ENCODE assay signal across 8 mouse cellular contexts in genomic region chr8:107095717-107096365, GRCm38 (mm10). TPM values are rescaled to one million over a fixed set of nuclear protein-coding genes. Genes with fewer than 3 reads are reported as not detected.
DNase-seq lines count a peak whose midpoint lies in the region; ATAC-seq and TF ChIP-seq lines count a peak whose summit lies in the region.

No protein-coding gene starts in this region.

- peak overlapping the region; percentile 63 for H3K4me2 ChIP-seq in kidney, embryonic 15.5 days
- H3K4me2 ChIP-seq in embryonic facial prominence, embryonic 15.5 days (replicated peaks) = peak overlapping the region; percentile 56
- peak overlapping the region; percentile 68 for H3K4me2 ChIP-seq in limb, embryonic 12.5 days

- H3K4me3 ChIP-seq in kidney, embryonic 15.5 days (replicated peaks) = peak overlapping the region; percentile 72
- peak overlapping the region; percentile 89 to 94 for H3K4me3 ChIP-seq in ES-E14 (ENCODE audit: insufficient read depth in 1 of 2, low read depth in 1 of 2, low read length in 2 of 2, poor library complexity in 1 of 2, severe bottlenecking in 1 of 2)
- H3K4me3 ChIP-seq in embryonic facial prominence, embryonic 15.5 days (replicated peaks) = peak overlapping the region; percentile 86
- peak overlapping the region; percentile 88 for H3K4me3 ChIP-seq in limb, embryonic 12.5 days (replicated peaks)

- DNase-seq in kidney, adult 18-20 months = no peak
- DNase-seq in ES-E14 (ENCODE audit: low read depth, low spot score) = no peak
- DNase-seq in adrenal gland, adult (ENCODE audit: inconsistent age in 2 of 2, low spot score in 1 of 2) = no peak
- no peak for DNase-seq in right cerebral cortex, postnatal 4 days

- no peaks in the 10 kb centered on the region for H3K9me3 ChIP-seq in kidney, embryonic 15.5 days (replicated peaks)
- no peaks in the 10 kb centered on the region for H3K9me3 ChIP-seq in ES-E14 (ENCODE audit: control insufficient read depth, insufficient read depth, low read depth, low read length)
- no peaks in the 10 kb centered on the region for H3K9me3 ChIP-seq in embryonic facial prominence, embryonic 15.5 days (replicated peaks)
- no peaks in the 10 kb centered on the region for H3K9me3 ChIP-seq in limb, embryonic 12.5 days

- peak overlapping the region; percentile 93 for H3K27ac ChIP-seq in kidney, embryonic 15.5 days
- H3K27ac ChIP-seq in ES-E14 (ENCODE audit: insufficient read depth, low read depth, low read length, poor library complexity, severe bottlenecking) = peak overlapping the region; percentile 85
- H3K27ac ChIP-seq in embryonic facial prominence, embryonic 15.5 days (replicated peaks) = peak overlapping the region; percentile 93
- peak overlapping the region; percentile 92 for H3K27ac ChIP-seq in limb, embryonic 12.5 days

- no peaks in the 10 kb centered on the region for H3K27me3 ChIP-seq in kidney, embryonic 15.5 days
- H3K27me3 ChIP-seq in embryonic facial prominence, embryonic 15.5 days = no peaks in the 10 kb centered on the region
- no peaks in the 10 kb centered on the region for H3K27me3 ChIP-seq in limb, embryonic 12.5 days

- in situ Hi-C loops in ES-E14 (cut with MboI; ENCODE audit: low sequenced_read_pairs in 2 of 2, unreplicated experiment in 2 of 2) = no loop called here

- peaks cover 34% of the 10 kb centered on the region for H3K36me3 ChIP-seq in kidney, embryonic 15.5 days
- peaks cover 19% of the 10 kb centered on the region; the same call in 1 of the 2 replicates for H3K36me3 ChIP-seq in ES-E14 (ENCODE audit: control insufficient read depth, insufficient read depth, low read length, poor library complexity, severe bottlenecking)
- peaks cover 15% of the 10 kb centered on the region for H3K36me3 ChIP-seq in embryonic facial prominence, embryonic 15.5 days
- peaks cover 37% of the 10 kb centered on the region for H3K36me3 ChIP-seq in limb, embryonic 12.5 days

- under 1% methylated on average over 51 of the region's 53 CpGs for WGBS in kidney, embryonic 15.5 days
- under 1% methylated on average over 52 of the region's 53 CpGs for WGBS in embryonic facial prominence, embryonic 15.5 days
- WGBS in limb, embryonic 12.5 days = 1% methylated on average over 53 of the region's 53 CpGs

- ATAC-seq in kidney, embryonic 15.5 days (replicated peaks; ENCODE audit: low FRiP score) = peak; percentile 85
- ATAC-seq in embryonic facial prominence, embryonic 15.5 days (ENCODE audit: insufficient number of reproducible peaks, low FRiP score, low TSS enrichment, low read depth) = peak; percentile 83
- ATAC-seq in limb, embryonic 12.5 days (ENCODE audit: insufficient number of reproducible peaks, insufficient read depth, low FRiP score, low TSS enrichment, low read depth) = peak; percentile 79; the same call in 1 of the 2 replicates
- peak; percentile 7; the same call in 1 of the 2 replicates for ATAC-seq in neutrophil, adult 5-6 weeks (ENCODE audit: extremely low read depth, insufficient number of reproducible peaks, low FRiP score, poor library complexity, severe bottlenecking)

- H3K9ac ChIP-seq in kidney, embryonic 15.5 days = peak overlapping the region; percentile 75
- H3K9ac ChIP-seq in ES-E14 (ENCODE audit: insufficient read depth, low read depth, low read length, poor library complexity, severe bottlenecking) = peak overlapping the region; percentile 92
- H3K9ac ChIP-seq in embryonic facial prominence, embryonic 15.5 days = peak overlapping the region; percentile 78
- H3K9ac ChIP-seq in limb, embryonic 12.5 days (replicated peaks) = peak overlapping the region; percentile 93

- H3K4me1 ChIP-seq in kidney, embryonic 15.5 days = peaks cover 21% of the 10 kb centered on the region
- H3K4me1 ChIP-seq in ES-E14 (ENCODE audit: control insufficient read depth in 2 of 2, insufficient read depth in 2 of 2, low read length in 2 of 2, poor library complexity in 1 of 2) = no peaks in the 10 kb centered on the region
- H3K4me1 ChIP-seq in embryonic facial prominence, embryonic 15.5 days = peaks cover 22% of the 10 kb centered on the region
- peaks cover 14% of the 10 kb centered on the region; the same call in 1 of the 2 replicates for H3K4me1 ChIP-seq in limb, embryonic 12.5 days (replicated peaks)

TF ChIP-seq in ES-E14, 5 proteins besides CTCF, POLR2A, EP300 and RAD21:
- no peak for TF ChIP-seq ZNF384 (IDR thresholded peaks at IDR 0.05; ENCODE audit: low read depth, low read length)
- TF ChIP-seq MAFK (IDR thresholded peaks at IDR 0.05; ENCODE audit: insufficient read depth, low read depth, low read length) = no peak
- TF ChIP-seq HCFC1 (IDR thresholded peaks at IDR 0.05; ENCODE audit: borderline replicate concordance, insufficient read depth, low read length) = no peak
- TF ChIP-seq ZC3H11A (IDR thresholded peaks at IDR 0.05; ENCODE audit: borderline replicate concordance, low read depth, low read length) = no peak
- no peak for TF ChIP-seq CHD2 (IDR thresholded peaks at IDR 0.05; ENCODE audit: low read depth, low read length)

RNA-seq across cellular contexts. Expression of gene Terf2, which starts 0.5 kb away (rescaled TPM):
- polyA plus RNA-seq in kidney, embryonic 15.5 days (2015; fragmentation: Nextera tagmentation; extraction: Ambion mirVana) = 17.5 and 18.2 TPM in 2 replicates
- total RNA-seq in ES-E14 (2012; rRNA removed) = 13.9 and 14.1 TPM in 2 replicates
- 18.9 and 20.1 TPM in 2 replicates for polyA plus RNA-seq in embryonic facial prominence, embryonic 15.5 days (2015; fragmentation: Nextera tagmentation; extraction: Ambion mirVana)
- polyA plus RNA-seq in limb, embryonic 12.5 days (2016; fragmentation: Nextera tagmentation; extraction: Ambion mirVana) = 23.2 and 24.1 TPM in 2 replicates
- 27.8 and 30.0 TPM in 2 replicates for total RNA-seq in neutrophil, adult 5-6 weeks (2017)

RNA-seq across cellular contexts. Expression of gene Tmed6, which starts 30.4 kb away (rescaled TPM):
- 23.2 and 23.8 TPM in 2 replicates for polyA plus RNA-seq in kidney, embryonic 15.5 days (2015; fragmentation: Nextera tagmentation; extraction: Ambion mirVana)
- 0.27 and 0.48 TPM in 2 replicates for total RNA-seq in ES-E14 (2012; rRNA removed)
- polyA plus RNA-seq in embryonic facial prominence, embryonic 15.5 days (2015; fragmentation: Nextera tagmentation; extraction: Ambion mirVana) = not detected in 2 replicates
- polyA plus RNA-seq in limb, embryonic 12.5 days (2016; fragmentation: Nextera tagmentation; extraction: Ambion mirVana) = not detected in 2 replicates
- not detected in 2 replicates for total RNA-seq in neutrophil, adult 5-6 weeks (2017)

RNA-seq across cellular contexts. Expression of gene Nip7, which starts 39.2 kb away (rescaled TPM):
- polyA plus RNA-seq in kidney, embryonic 15.5 days (2015; fragmentation: Nextera tagmentation; extraction: Ambion mirVana) = 92.7 and 97.7 TPM in 2 replicates
- total RNA-seq in ES-E14 (2012; rRNA removed) = 169 and 189 TPM in 2 replicates
- polyA plus RNA-seq in embryonic facial prominence, embryonic 15.5 days (2015; fragmentation: Nextera tagmentation; extraction: Ambion mirVana) = 80.0 and 80.4 TPM in 2 replicates
- 95.4 and 103 TPM in 2 replicates for polyA plus RNA-seq in limb, embryonic 12.5 days (2016; fragmentation: Nextera tagmentation; extraction: Ambion mirVana)
- total RNA-seq in neutrophil, adult 5-6 weeks (2017) = 15.5 and 16.4 TPM in 2 replicates

RNA-seq across cellular contexts. Expression of gene Cog8, which starts 39.4 kb away (rescaled TPM):
- 38.2 and 40.1 TPM in 2 replicates for polyA plus RNA-seq in kidney, embryonic 15.5 days (2015; fragmentation: Nextera tagmentation; extraction: Ambion mirVana)
- total RNA-seq in ES-E14 (2012; rRNA removed) = 37.8 and 39.1 TPM in 2 replicates
- polyA plus RNA-seq in embryonic facial prominence, embryonic 15.5 days (2015; fragmentation: Nextera tagmentation; extraction: Ambion mirVana) = 40.0 and 42.0 TPM in 2 replicates
- polyA plus RNA-seq in limb, embryonic 12.5 days (2016; fragmentation: Nextera tagmentation; extraction: Ambion mirVana) = 45.2 and 48.4 TPM in 2 replicates
- total RNA-seq in neutrophil, adult 5-6 weeks (2017) = 27.3 and 29.6 TPM in 2 replicates

RNA-seq across cellular contexts. Expression of gene Pdf, which starts 47.4 kb away (rescaled TPM):
- polyA plus RNA-seq in kidney, embryonic 15.5 days (2015; fragmentation: Nextera tagmentation; extraction: Ambion mirVana) = 57.8 and 60.5 TPM in 2 replicates
- 15.4 and 16.1 TPM in 2 replicates for total RNA-seq in ES-E14 (2012; rRNA removed)
- polyA plus RNA-seq in embryonic facial prominence, embryonic 15.5 days (2015; fragmentation: Nextera tagmentation; extraction: Ambion mirVana) = 45.9 and 46.1 TPM in 2 replicates
- polyA plus RNA-seq in limb, embryonic 12.5 days (2016; fragmentation: Nextera tagmentation; extraction: Ambion mirVana) = 58.2 and 61.4 TPM in 2 replicates
- total RNA-seq in neutrophil, adult 5-6 weeks (2017) = 18.9 and 22.1 TPM in 2 replicates

Comparison
In these comparisons a context has a peak if more than half of its experiments do, and no peak if none do; other contexts are left out.
1. ATAC-seq: peak in every context shown above with its lines; median percentile 85 in kidney, embryonic 15.5 days; 83 in embryonic facial prominence, embryonic 15.5 days; 79 in limb, embryonic 12.5 days; 7 in neutrophil, adult 5-6 weeks.
2. RNA of gene Tmed6, which starts 30.4 kb away (polyA plus RNA-seq): 23.2 to 23.8 TPM in kidney, embryonic 15.5 days; not detected in embryonic facial prominence, embryonic 15.5 days and not detected in limb, embryonic 12.5 days; every median in the first group is over 10 times any median in the second.
3. Peak in every context shown above with its lines, with median percentiles within 50 percentile points of each other: H3K27ac ChIP-seq, H3K4me2 ChIP-seq, H3K4me3 ChIP-seq and H3K9ac ChIP-seq.